Mouse (Mus musculus) G1E (cell line): Measurements from ENCODE around the gene Mrpl21.

ENCODE experiments used
- CTCF ChIP-seq: IDR thresholded peaks from 2 replicates; pipeline ENCODE4 v1.5.1; 2012; ENCODE audit warnings: low read depth, low read length, inconsistent platforms, mixed read lengths
- GATA1 ChIP-seq: IDR thresholded peaks from 2 replicates; pipeline ENCODE4 v1.6.1; 2012; ENCODE audit warnings: borderline replicate concordance, low read length, inconsistent platforms, mixed read lengths
- POLR2AphosphoS5 ChIP-seq: IDR thresholded peaks from 2 replicates; pipeline ENCODE4 v1.6.1; 2012; ENCODE audit warnings: low read depth, low read length, inconsistent platforms; ENCODE audit not compliant: insufficient replicate concordance
- TAL1 ChIP-seq: conservative IDR thresholded peaks from 2 replicates; pipeline ENCODE4 v1.6.1; 2012; ENCODE audit warnings: low read depth, low read length, inconsistent platforms, mixed read lengths

DNA sequence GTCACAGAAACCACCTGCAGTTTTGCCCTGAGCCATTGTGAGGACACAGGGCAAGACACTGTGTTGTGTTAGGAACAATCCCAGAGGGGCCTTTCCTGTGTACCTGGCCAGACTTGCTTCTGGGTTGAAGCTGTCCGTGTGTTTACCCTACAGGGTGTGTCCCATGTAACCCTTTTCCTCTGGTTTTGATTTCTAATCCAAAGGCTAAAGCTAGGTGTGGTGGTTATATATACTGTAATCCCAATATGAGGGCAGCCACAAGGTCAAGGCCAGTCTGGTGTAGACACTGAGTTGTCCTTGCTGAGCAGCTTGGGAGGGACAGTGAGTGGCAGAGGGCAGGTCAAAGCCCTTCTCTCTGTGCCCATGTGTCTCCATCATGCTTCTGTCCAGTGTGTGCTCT, 53.2 kb downstream of the Mrpl21 start:
- no peak for TF ChIP-seq GATA1
- no peak for TF ChIP-seq CTCF
- no peak for TF ChIP-seq TAL1
- no peak for TF ChIP-seq POLR2AphosphoS5
